Mouse (Mus musculus) A20 (cell line): Measurements from ENCODE around the gene Aph1c.
"Not testable (repeated sequence)": the region's sequence is repeated elsewhere in the genome, so short reads cannot be mapped to it uniquely, and the experiment has no call there.

ENCODE experiments used
- DNase-seq: peaks from one replicate; pipeline ENCODE4 v3.0.0-alpha.2; 2011; ENCODE audit warnings: low read depth, low spot score

The Aph1c gene

DNA sequence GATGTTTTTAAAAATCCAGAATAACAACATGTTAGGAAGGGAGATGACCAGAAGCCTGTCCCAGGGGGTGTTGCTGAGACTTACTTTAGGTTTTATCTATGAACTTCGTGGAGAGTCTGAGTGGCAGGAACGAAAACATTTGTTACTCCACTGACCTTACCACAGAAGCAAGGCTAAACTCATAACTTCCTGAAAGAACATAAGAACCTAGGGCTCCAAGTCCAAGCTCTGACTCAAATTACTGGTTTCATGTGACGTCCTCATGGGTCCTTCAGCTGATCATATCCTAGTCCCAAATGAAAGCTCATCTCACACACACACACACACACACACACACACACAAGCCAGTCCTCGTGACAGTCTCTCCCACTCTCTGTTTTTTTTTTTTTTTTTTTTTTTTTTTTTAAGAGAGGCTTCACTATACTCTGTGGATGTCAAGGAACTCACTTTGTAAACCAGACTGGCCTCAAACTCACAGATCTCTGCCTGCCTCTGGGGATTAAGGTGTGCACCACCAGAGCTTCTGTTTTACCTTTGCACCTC is 2.1 kb downstream of the Aph1c start:
- DNase-seq, result no peak

DNA sequence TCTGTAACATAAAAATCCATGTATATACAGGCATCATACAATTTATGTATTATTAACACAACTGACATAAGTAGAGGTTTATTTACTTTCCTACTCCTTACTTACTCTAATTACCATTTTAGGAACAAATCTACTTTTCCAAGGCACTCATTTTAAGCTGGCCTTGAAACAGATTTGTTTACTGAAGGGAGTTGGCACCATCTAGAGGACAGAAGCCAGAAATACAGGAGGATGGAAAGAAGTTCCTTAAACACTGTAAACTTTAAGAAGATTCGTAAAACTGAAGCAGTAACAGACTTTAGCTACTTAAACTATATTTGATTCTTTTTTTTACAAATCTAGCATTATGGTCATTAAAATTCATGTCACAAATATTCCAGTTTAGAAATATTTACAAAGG is 8.5 kb downstream of the Aph1c start:
- DNase-seq, result peak; percentile 67

DNA sequence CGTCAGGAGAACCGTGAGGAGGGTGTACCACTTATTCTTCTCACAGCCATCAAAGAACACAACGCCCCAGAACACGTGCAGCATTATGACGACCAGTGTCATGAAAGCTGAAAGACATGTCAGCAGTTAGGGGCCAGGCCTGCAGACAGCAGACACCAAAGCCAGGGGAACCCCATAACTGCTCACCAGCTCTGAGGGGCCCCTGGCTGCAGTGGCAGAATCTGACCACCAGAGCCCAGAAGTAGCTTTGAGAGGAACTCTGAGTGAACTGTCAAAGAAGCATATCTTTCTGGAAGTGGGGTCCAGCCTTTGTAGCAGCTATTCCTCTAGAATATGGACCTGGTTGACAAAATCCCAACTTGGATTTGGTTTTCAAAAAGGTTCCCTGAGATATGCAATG is 12.3 kb downstream of the Aph1c start:
- peak; percentile 32 for DNase-seq

DNA sequence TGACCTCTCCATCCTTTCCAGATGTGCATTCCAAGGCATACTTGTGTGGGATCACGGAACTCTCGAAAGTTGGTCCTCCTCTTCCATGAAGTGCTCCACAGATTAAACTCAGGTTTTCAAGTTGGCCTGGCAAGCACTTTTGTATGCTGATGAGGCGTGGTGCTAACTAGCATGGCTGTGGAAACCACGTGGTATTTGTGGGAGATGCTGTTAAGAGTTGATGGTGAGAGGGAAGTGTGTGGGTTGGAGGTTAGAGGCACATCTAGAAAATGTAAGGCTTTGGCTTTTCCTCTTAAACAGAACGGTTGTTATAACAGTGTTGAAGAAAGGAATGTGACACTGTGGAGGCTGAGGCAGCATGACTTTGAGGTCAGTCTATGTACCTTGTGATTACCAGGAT is 13.5 kb downstream of the Aph1c start:
- no peak for DNase-seq

DNA sequence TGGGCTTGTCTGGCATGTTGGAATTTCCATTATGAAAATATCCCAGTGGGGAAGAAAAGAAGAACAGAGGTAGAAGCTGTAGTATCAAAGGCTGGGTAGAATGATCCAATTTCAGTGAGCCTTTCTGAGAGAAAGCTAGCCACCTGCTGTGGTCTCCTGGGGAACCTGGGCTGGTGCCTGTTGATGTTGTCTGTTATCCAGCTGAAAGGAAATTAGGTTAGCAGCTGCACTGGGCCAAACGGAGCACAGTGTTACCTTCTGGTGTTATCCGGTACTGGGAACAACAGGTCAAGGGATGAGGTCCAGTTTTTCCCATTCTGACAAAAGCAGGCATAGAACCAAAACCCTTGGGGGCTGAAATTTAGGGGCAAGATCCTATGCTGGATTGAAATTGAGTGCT is 21.1 kb downstream of the Aph1c start:
- DNase-seq, result no peak

DNA sequence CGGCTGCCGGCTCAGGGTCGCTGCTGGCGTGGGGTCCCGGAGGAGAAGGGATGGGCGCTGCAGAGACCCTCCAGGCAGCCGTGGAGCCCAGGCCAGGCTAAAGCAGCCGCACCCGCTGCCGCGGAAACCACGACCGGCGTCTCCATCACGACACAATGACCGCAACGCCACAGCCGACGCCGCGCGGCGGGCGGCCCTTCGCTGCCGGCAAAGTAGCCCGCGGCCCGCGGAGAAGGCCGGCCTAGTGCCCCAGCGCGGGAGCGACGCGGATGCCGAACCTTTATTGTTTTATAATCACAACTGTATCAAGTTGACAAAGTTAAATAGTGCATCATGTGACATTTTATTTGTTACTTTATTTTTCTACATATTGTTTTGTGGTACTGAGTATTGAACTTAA is 28.6 kb downstream of the Aph1c start:
- DNase-seq, result not testable (repeated sequence)

DNA sequence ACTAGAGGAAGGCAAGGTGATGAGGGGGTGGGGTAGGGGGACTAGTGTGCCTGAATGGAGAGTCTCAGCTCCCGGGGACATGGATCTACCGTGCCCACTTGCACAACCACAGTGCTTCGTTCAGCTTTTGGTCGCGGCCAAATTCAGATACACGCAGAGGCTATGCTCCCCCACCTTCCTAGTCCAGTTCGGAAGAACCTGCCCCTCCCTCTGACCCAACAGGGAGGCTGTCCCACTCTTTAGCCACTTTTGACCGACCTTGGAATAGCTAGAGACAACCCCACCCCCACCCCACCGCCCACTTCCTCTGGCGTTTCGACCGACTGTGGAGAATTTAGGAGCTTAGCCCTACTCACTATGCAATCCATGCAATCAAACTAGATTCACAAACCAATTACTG is 32.6 kb downstream of the Aph1c start:
- no peak for DNase-seq

DNA sequence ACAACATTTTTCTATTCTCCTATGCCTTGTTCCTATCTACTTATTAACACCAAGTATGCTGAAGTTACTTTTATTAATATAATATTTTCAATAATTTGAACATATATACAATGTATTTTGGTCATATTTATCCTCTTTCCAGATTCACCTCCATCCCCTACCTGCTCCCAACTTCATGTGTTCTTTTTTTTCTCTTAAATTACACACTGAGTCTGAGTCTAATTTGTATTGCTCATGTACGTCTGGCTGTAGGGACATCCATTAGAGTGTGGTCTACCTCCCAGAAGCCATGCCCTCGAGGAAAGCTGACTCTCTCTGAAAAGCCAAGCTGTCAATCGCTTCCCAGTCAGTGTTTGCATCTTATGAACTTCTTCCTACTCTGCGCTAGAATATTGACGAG is 37.8 kb downstream of the Aph1c start, which contains the start of gene Gm10647:
Gene Gm10647, plus strand, starts transcription at position 301 of the 400 bp plus-strand sequence.
- DNase-seq, result no peak

DNA sequence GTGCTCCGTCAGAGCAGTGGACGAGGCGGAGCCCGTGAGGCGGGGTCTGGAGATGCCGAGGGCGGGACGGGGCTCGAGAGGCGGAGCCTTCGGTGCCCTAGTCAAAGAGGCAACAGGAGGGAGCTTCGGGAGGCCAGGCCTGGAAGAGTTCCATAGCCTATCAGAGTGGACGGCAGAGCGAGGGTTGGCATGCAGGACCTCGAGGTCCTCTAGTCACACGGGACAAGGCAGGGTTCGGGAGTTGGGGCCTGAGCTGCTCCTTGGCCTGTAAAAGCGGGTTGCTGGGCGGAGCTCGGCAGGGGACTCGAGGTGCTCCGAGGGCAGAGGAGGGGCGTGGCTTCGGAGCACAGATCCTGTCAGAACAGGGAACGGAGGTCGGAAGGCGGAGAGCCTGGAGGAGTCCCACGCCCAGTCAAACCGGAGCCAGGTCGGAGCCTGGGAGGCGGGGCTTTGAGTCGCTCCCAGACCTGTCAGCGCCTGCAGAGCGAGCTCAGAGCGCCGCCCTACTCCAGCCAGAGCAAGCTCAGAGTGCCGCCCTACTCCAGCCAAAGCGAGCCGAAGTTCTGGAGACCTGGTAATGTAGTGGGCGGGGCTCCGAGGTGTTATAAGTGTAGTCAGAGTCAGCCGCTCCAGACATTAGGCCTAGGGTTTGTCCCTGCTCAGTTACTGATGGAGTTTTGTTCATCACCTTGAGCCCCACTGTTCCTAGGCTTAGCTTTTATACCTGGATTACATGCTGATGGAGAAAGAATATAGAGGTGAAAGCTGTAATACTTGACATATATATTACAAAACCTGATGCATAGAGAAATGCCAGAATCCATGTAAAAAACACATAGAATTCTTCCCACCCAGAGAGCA is 38.8 kb downstream of the Aph1c start, which contains the start of gene Aph1b:
Gene Aph1b, minus strand, starts transcription at position 27 of the 861 bp plus-strand sequence.
- DNase-seq, result peak; percentile 99

DNA sequence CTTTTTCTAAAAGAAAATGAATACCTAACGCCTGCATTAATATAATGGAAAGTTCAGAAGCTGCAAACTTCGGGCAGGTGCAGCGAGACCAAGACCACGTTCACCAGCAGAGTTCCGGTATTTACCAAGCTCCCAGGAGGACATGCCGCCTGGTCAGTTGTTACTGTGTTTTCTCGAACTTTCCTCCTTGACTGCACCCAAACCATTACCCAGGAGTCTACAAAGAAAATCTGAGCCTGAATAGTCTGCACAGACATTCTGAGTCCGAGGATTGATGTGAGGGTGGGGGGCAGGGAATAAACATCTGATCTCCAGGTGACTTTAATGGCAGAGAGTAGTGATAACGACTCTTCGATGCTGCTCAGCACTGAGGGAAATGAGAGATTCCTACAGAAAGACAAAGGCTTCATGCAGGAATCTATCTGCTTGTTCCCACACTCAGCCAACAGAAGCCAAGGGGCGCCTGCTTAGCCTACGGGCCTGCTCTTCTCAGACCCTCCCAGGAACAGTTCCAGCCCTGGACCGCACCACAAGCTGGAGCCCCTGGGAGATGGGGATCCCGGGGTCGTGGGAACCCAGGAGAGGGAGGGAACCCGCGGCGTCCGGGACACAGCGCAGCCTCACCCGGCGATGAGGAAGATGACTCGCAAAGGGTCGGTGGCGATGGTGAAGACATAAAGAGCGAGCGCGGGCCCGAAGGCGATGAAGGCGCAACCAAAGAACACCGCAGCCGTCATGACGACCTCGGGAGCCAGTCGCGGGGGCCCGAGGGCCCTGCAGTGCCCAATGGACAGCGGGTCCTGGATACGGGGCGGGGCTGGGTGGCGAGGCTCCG is 39.7 kb downstream of the Aph1c start:
- no peak for DNase-seq

DNA sequence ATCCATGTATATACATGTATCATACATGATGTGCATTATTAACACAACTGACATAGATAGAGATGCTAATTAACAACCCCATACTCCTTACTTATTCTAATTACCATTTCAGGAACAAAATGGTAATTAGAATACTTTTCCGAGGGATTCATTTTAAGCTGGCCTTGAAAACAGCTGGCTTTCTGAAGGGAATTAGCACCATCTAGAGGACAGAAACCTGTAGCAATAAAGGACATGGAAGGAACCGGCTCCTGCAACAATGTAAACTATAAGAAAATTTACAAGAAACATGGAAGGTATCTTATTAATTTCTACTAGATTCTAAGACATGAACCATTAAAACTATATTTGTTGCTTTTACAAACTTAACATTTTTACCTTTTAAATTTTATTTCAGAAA is 46.7 kb downstream of the Aph1c start:
- DNase-seq, result peak; percentile 61

DNA sequence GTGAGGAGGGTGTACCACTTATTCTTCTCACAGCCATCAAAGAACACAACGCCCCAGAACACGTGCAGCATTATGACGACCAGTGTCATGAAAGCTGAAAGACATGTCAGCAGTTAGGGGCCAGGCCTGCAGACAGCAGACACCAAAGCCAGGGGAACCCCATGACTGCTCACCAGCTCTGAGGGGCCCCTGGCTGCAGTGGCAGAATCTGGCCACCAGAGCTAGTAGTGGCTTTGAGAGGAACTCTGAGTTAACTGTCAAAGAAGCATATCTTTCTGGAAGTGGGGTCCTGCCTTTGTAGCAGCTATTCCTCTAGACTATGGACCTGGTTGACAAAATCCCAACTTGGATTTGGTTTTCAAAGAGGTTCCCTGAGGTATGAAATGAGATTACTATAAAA is 50.0 kb downstream of the Aph1c start:
- DNase-seq, result peak; percentile 38

DNA sequence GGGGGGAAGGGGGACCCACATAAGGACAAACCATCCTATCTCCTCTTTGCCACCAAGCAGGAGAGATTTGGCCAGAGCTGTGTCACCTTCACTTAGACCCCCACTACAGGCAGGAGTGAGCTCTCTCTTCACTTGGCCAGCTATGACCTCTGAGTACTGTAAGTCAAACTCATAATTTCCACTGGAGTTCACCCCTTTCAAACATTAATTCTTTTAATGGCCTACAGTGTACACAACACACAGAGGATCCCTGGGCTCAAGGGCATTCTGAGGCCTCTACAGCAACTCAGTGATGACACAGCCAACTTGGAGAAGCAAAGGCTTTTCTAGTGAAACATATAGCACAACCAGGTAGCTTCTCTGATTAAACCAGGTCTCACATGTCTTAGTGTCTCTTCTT is 63.8 kb downstream of the Aph1c start:
- no peak for DNase-seq

DNA sequence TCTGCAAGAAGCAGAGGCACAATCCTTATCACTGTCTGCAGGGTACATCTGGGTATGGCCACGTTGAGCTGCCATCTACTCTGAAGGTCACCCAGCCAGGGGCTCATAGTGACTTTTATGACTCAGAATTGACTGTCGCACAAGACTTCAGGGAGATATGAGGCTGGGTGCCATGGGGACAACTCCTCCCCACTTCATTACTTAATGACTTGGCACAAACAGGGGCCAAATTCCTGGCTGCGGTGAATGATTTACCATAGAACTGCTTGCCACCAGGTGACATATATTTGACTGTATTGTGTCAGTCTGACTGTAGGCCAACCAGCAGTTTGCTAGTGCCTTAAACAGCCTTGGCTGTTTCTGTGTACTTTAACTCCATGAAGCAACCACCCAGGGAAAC is 65.3 kb downstream of the Aph1c start:
- no peak for DNase-seq

DNA sequence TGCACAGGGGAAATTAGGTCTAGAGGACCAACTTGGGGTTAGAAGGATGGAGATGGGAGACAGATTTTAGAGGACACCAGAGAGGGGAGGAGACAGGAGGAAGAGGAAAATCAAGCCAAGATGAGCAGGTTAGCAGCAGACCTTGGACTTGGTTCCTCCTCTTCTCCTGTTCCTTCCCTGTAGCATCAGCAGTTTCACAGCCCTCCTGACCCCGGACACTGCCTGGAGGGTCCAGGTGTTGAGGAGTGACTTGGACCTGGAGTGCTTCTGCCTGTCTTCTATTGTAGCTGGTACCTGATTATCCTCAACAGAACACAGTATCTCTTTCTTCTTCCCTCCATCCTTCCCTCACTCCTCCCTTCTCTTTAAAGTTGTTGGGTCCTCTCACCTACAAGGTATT is 65.8 kb downstream of the Aph1c start:
- DNase-seq, result no peak
